Mouse (Mus musculus): ENCODE measurements around the gene Orm2. TPM values are rescaled to one million over a fixed set of nuclear protein-coding genes. Genes with fewer than 3 reads are reported as not detected.

Orm2 gene
- polyA plus RNA-seq, 1 experiment from 2014 or later: not detected

DNA sequence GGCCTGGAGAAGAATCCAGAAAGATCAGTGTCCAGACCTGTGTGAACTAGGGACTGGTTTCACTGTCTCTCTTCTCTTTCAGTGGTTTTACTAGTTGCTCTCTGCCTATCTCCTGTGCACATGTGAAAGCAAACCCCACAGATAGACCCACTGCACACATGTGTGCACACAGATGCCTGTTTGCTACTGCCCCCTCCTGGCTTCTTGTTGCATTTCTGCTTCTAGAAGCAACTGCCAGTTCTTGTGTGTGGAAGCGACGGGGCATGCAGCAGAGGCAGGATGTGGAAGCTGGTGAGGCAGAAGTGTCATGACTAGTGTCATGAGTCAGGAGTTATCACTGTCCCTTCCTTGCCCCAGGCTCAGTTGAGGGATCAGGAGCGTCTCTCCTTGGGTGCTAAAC lies 9.6 kb downstream of the Orm2 start:
- no peak overlapping the region for H3K27ac ChIP-seq (ENCODE audit: low read depth, low read length)
- H3K4me3 ChIP-seq (ENCODE audit: low read depth, low read length): no peak overlapping the region
- ATAC-seq: no peak
- H3K4me2 ChIP-seq (ENCODE audit: low read length): no peak overlapping the region
- H3K9ac ChIP-seq (ENCODE audit: low read length): no peak overlapping the region
- no peaks in the 10 kb centered on the region for H3K27me3 ChIP-seq (replicated peaks; ENCODE audit: control insufficient read depth, insufficient read depth, low read length)
- peaks cover 90% of the 10 kb centered on the region for H3K36me3 ChIP-seq (ENCODE audit: control insufficient read depth, insufficient read depth, low read length)
- no peaks in the 10 kb centered on the region for H3K4me1 ChIP-seq (ENCODE audit: control insufficient read depth, insufficient read depth, low read length)
- 68% methylated on average over 3 of the region's 3 CpGs for WGBS
- no peaks in the 10 kb centered on the region for H3K9me3 ChIP-seq (replicated peaks; ENCODE audit: control insufficient read depth, low read length)
- peak; percentile 50 for DNase-seq (ENCODE audit: low spot score)

DNA sequence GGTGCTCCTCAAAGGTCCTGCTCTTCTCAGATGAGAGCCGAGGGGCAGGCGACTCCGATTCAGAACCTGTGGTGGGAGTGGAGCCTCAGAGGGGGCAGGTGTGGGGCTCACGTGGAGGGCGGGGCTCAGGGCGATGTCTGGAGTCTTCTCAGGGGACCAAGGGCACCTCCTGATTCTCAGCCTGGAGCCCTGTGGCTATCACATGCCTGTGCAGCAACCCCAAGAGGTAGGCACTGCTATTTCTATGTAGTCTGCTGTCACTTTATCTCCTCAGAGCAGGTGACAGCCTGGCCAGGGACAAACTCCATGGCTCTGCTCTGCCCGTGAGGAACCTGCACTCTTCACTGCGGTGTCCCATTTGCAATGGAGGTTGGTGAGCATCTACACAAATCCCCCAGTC lies 11.2 kb downstream of the Orm2 start:
- WGBS: 95% methylated on average over 8 of the region's 8 CpGs
- ATAC-seq: no peak

DNA sequence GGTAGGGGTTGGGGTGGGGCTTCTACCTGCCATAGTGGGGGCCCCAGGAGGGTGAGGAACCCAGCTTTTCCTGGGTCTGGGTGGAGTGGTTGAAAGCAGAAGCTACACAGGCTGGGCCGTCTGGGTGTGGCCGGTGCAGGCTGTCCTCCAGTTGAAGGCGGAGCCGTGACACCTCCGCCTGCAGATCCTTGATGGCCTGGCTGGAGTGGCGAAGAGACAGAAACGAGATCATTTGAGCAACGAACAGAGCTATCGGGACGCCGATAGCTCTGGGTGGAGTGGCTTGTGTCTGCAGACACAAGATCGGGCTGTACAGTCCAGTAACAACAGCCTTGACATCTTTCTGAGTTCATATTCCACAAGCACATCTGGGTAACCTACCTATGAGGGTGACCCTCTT lies 12.1 kb downstream of the Orm2 start:
- Histone ChIP-seq H3K9ac (ENCODE audit: low read length) (no peak overlapping the region), H3K4me2 (ENCODE audit: low read length) (no peak overlapping the region), H3K4me3 (ENCODE audit: low read depth, low read length) (no peak overlapping the region), H3K36me3 (ENCODE audit: control insufficient read depth, insufficient read depth, low read length) (peaks cover 96% of the 10 kb centered on the region), H3K27me3 (replicated peaks; ENCODE audit: control insufficient read depth, insufficient read depth, low read length) (no peaks in the 10 kb centered on the region), H3K9me3 (replicated peaks; ENCODE audit: control insufficient read depth, low read length) (no peaks in the 10 kb centered on the region), H3K4me1 (ENCODE audit: control insufficient read depth, insufficient read depth, low read length) (no peaks in the 10 kb centered on the region), H3K27ac (ENCODE audit: low read depth, low read length) (no peak overlapping the region)
- 93% methylated on average over 12 of the region's 12 CpGs for WGBS
- ATAC-seq (no peak), DNase-seq (ENCODE audit: low spot score) (no peak)

More for the DNA sequence above, 11.2 kb downstream of the Orm2 start:
- no peak overlapping the region for H3K4me3 ChIP-seq (ENCODE audit: low read depth, low read length)
- no peak for DNase-seq (ENCODE audit: low spot score)
- no peak overlapping the region for H3K27ac ChIP-seq (ENCODE audit: low read depth, low read length)
- no peaks in the 10 kb centered on the region for H3K27me3 ChIP-seq (replicated peaks; ENCODE audit: control insufficient read depth, insufficient read depth, low read length)
- H3K4me1 ChIP-seq (ENCODE audit: control insufficient read depth, insufficient read depth, low read length): no peaks in the 10 kb centered on the region
- no peak overlapping the region for H3K9ac ChIP-seq (ENCODE audit: low read length)
- no peak overlapping the region for H3K4me2 ChIP-seq (ENCODE audit: low read length)
- H3K36me3 ChIP-seq (ENCODE audit: control insufficient read depth, insufficient read depth, low read length): peaks cover 92% of the 10 kb centered on the region
- H3K9me3 ChIP-seq (replicated peaks; ENCODE audit: control insufficient read depth, low read length): no peaks in the 10 kb centered on the region

- H3K4me3 ChIP-seq (ENCODE audit: low read depth, low read length): no peak overlapping the region
- H3K27ac ChIP-seq (ENCODE audit: low read depth, low read length): no peak overlapping the region
- H3K27me3 ChIP-seq (replicated peaks; ENCODE audit: control insufficient read depth, insufficient read depth, low read length): no peaks in the 10 kb centered on the region
- ATAC-seq (peak; percentile 38), DNase-seq (ENCODE audit: low spot score) (peak; percentile 53)
- no peaks in the 10 kb centered on the region for H3K4me1 ChIP-seq (ENCODE audit: control insufficient read depth, insufficient read depth, low read length)
- no peaks in the 10 kb centered on the region for H3K9me3 ChIP-seq (replicated peaks; ENCODE audit: control insufficient read depth, low read length)
- no peak overlapping the region for H3K4me2 ChIP-seq (ENCODE audit: low read length)
- peaks cover 98% of the 10 kb centered on the region for H3K36me3 ChIP-seq (ENCODE audit: control insufficient read depth, insufficient read depth, low read length)
- H3K9ac ChIP-seq (ENCODE audit: low read length): no peak overlapping the region
- 36% methylated on average over 1 of the region's 1 CpGs for WGBS
These were observed 13.1 kb downstream of the Orm2 start for GRCm38 (mm10) chr4:63375367-63375766.

- ATAC-seq (no peak), DNase-seq (ENCODE audit: low spot score) (no peak)
- H3K27me3 ChIP-seq (replicated peaks; ENCODE audit: control insufficient read depth, insufficient read depth, low read length): no peaks in the 10 kb centered on the region
- H3K9ac ChIP-seq (ENCODE audit: low read length): no peak overlapping the region
- no peaks in the 10 kb centered on the region for H3K4me1 ChIP-seq (ENCODE audit: control insufficient read depth, insufficient read depth, low read length)
- no peak overlapping the region for H3K27ac ChIP-seq (ENCODE audit: low read depth, low read length)
- H3K4me3 ChIP-seq (ENCODE audit: low read depth, low read length): no peak overlapping the region
- peaks cover 100% of the 10 kb centered on the region for H3K36me3 ChIP-seq (ENCODE audit: control insufficient read depth, insufficient read depth, low read length)
- no peaks in the 10 kb centered on the region for H3K9me3 ChIP-seq (replicated peaks; ENCODE audit: control insufficient read depth, low read length)
- 65% methylated on average over 7 of the region's 7 CpGs for WGBS
- H3K4me2 ChIP-seq (ENCODE audit: low read length): no peak overlapping the region
These were observed 15.2 kb downstream of the Orm2 start for GRCm38 (mm10) chr4:63377483-63377882.

GRCm38 (mm10) chr4:63382676-63383369 lies 20.6 kb downstream of the Orm2 start:
- no peak overlapping the region for H3K4me3 ChIP-seq (ENCODE audit: low read depth, low read length)
- H3K27me3 ChIP-seq (replicated peaks; ENCODE audit: control insufficient read depth, insufficient read depth, low read length): no peaks in the 10 kb centered on the region
- H3K27ac ChIP-seq (ENCODE audit: low read depth, low read length): no peak overlapping the region
- H3K36me3 ChIP-seq (ENCODE audit: control insufficient read depth, insufficient read depth, low read length): peaks cover 90% of the 10 kb centered on the region
- H3K9me3 ChIP-seq (replicated peaks; ENCODE audit: control insufficient read depth, low read length): no peaks in the 10 kb centered on the region
- 90% methylated on average over 4 of the region's 4 CpGs for WGBS
- 0 out of 2 replicates have a peak, but pooled peaks cover under 1% of the 10 kb centered on the region for H3K4me1 ChIP-seq (ENCODE audit: control insufficient read depth, insufficient read depth, low read length)
- no peak overlapping the region for H3K4me2 ChIP-seq (ENCODE audit: low read length)
- no peak overlapping the region for H3K9ac ChIP-seq (ENCODE audit: low read length)
- no peak for ATAC-seq
- no peak for DNase-seq (ENCODE audit: low spot score)

GRCm38 (mm10) chr4:63383474-63383873 lies 21.2 kb downstream of the Orm2 start:
- no peak for ATAC-seq
- no peak for DNase-seq (ENCODE audit: low spot score)
- H3K36me3 ChIP-seq (ENCODE audit: control insufficient read depth, insufficient read depth, low read length): peaks cover 83% of the 10 kb centered on the region

DNA sequence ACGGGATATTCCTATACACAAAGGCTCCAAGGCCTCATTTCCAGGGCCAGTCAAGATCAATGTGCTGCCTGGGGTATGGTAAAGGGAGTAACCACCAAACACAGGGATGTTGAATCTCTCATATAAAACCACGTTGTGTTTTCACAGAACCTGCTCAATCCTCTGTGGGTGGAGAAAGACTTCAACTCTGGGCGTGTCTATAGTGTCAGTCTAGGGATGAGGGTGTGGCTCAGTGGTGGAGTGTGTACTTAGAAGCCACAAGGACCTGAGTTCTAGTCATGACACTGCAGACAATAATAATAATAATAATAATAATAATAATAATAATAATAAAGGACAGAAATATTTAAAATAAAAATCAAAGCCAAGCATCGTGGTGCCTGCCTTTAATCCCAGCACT lies 22.0 kb downstream of the Orm2 start:
- ATAC-seq: no peak
- Histone ChIP-seq H3K27me3 (replicated peaks; ENCODE audit: control insufficient read depth, insufficient read depth, low read length) (no peaks in the 10 kb centered on the region), H3K4me2 (ENCODE audit: low read length) (no peak overlapping the region), H3K9ac (ENCODE audit: low read length) (no peak overlapping the region), H3K4me3 (ENCODE audit: low read depth, low read length) (no peak overlapping the region), H3K27ac (ENCODE audit: low read depth, low read length) (no peak overlapping the region), H3K36me3 (ENCODE audit: control insufficient read depth, insufficient read depth, low read length) (peaks cover 75% of the 10 kb centered on the region), H3K9me3 (replicated peaks; ENCODE audit: control insufficient read depth, low read length) (no peaks in the 10 kb centered on the region), H3K4me1 (ENCODE audit: control insufficient read depth, insufficient read depth, low read length) (peaks cover 14% of the 10 kb centered on the region)
- DNase-seq (ENCODE audit: low spot score): no peak
- WGBS: 88% methylated on average over 4 of the region's 4 CpGs

More at GRCm38 (mm10) chr4:63383474-63383873, 21.2 kb downstream of the Orm2 start:
- Histone ChIP-seq H3K9ac (ENCODE audit: low read length) (no peak overlapping the region), H3K4me1 (ENCODE audit: control insufficient read depth, insufficient read depth, low read length) (0 out of 2 replicates have a peak, but pooled peaks cover 7% of the 10 kb centered on the region), H3K4me3 (ENCODE audit: low read depth, low read length) (no peak overlapping the region), H3K27ac (ENCODE audit: low read depth, low read length) (no peak overlapping the region), H3K9me3 (replicated peaks; ENCODE audit: control insufficient read depth, low read length) (no peaks in the 10 kb centered on the region), H3K4me2 (ENCODE audit: low read length) (no peak overlapping the region), H3K27me3 (replicated peaks; ENCODE audit: control insufficient read depth, insufficient read depth, low read length) (no peaks in the 10 kb centered on the region)
- WGBS: 71% methylated on average over 12 of the region's 12 CpGs

- Histone ChIP-seq H3K27me3 (replicated peaks; ENCODE audit: control insufficient read depth, insufficient read depth, low read length) (no peaks in the 10 kb centered on the region), H3K27ac (ENCODE audit: low read depth, low read length) (no peak overlapping the region), H3K36me3 (ENCODE audit: control insufficient read depth, insufficient read depth, low read length) (peaks cover 68% of the 10 kb centered on the region), H3K4me3 (ENCODE audit: low read depth, low read length) (no peak overlapping the region), H3K4me2 (ENCODE audit: low read length) (no peak overlapping the region), H3K9ac (ENCODE audit: low read length) (no peak overlapping the region), H3K4me1 (ENCODE audit: control insufficient read depth, insufficient read depth, low read length) (peaks cover 24% of the 10 kb centered on the region), H3K9me3 (replicated peaks; ENCODE audit: control insufficient read depth, low read length) (no peaks in the 10 kb centered on the region)
- 93% methylated on average over 3 of the region's 3 CpGs for WGBS
- DNase-seq (ENCODE audit: low spot score) (no peak), ATAC-seq (no peak)
These were observed 23.0 kb downstream of the Orm2 start for GRCm38 (mm10) chr4:63385253-63385652.
